Mouse (Mus musculus) erythroblast, embryonic 14.5 days (primary cell): ENCODE results near the gene Lyst. TPM values are rescaled to one million over a fixed set of nuclear protein-coding genes. Genes with fewer than 3 reads are reported as not detected.
"Not testable (repeated sequence)": the region's sequence is repeated elsewhere in the genome, so short reads cannot be mapped to it uniquely, and the experiment has no call there.

Experiments
- H3K27me3 ChIP-seq: 2 replicates; pipeline ENCODE4 v1.6.1; 2012; ENCODE audit warnings: inconsistent platforms; ENCODE audit not compliant: control insufficient read depth
- H3K36me3 ChIP-seq: 2 replicates; pipeline ENCODE4 v1.6.1; 2012; ENCODE audit warnings: mild to moderate bottlenecking, inconsistent platforms; ENCODE audit not compliant: control insufficient read depth
- H3K4me1 ChIP-seq: 2 replicates; pipeline ENCODE4 v1.6.1; 2012; ENCODE audit warnings: inconsistent platforms; ENCODE audit not compliant: control insufficient read depth
- H3K4me3 ChIP-seq: replicated peaks from 2 replicates; pipeline ENCODE3; 2012; ENCODE audit warnings: moderate library complexity, mild to moderate bottlenecking, inconsistent platforms
- H3K9me3 ChIP-seq: 2 replicates; pipeline ENCODE4 v1.6.1; 2012; ENCODE audit warnings: low read length, inconsistent platforms, mixed read lengths; ENCODE audit not compliant: control insufficient read depth
- GATA1 ChIP-seq: IDR thresholded peaks from 2 replicates; pipeline ENCODE4 v1.6.1; 2012; ENCODE audit warnings: low read length, inconsistent platforms, mixed read lengths
- TAL1 ChIP-seq: IDR thresholded peaks from 3 replicates; pipeline ENCODE4 v1.6.1; 2012; ENCODE audit warnings: low read length, inconsistent platforms, mixed read lengths
- polyA plus RNA-seq: library from polyadenylated mRNA; stranded (reverse); fragments of >175 nt; gene quantifications from 2 replicates; pipeline ENCODE4 v1.2.3, GENCODE M21; 2012

The Lyst gene
- polyA plus RNA-seq, 1 experiment, result 0.01 TPM

DNA sequence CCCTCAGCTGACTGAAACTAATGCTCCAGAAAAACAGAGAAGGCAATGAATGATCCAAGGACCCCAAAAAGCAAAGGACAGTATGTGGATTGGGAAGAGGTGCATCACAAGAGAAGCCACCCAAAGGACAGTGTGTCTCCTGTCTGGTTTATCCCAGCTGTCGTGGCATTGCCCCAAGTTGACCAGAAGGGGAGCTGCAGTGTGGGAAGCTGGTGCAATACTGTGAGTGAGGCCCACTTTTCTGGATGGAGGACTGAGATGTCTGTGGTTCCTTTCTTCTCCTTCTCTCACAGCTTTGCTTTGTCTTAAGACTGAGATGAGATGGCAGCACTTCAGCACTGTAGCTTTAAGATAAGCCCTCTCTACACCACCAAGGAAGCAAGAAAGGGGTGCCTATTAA, 205.9 kb downstream of the Lyst start:
- Histone ChIP-seq H3K9me3 (no peaks in the 10 kb centered on the region), H3K36me3 (no peaks in the 10 kb centered on the region), H3K4me1 (no peaks in the 10 kb centered on the region), H3K27me3 (no peaks in the 10 kb centered on the region), H3K4me3 (no peak overlapping the region)
- no peak for TF ChIP-seq GATA1
- TF ChIP-seq TAL1, result no peak

DNA sequence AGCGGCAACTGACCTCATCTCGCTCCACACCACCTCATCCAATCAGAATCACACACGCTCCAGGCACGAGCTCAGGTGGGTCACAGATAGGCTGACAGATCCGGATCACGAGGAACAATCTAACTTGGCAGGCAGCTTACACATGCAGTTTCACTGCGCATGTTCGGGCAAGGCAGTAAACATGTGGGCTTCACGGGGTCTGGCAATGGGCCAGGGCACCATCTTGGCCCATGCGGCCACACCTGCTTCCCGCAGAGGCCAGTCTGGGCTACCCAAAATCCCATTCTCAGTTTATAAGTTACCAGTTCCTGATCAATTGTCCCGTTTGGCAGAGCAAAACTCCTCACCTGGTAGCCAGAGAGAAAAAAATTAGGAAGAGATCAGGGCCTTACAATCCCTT, 207.6 kb downstream of the Lyst start:
- not testable (repeated sequence) for H3K4me3 ChIP-seq, H3K9me3 ChIP-seq, H3K27me3 ChIP-seq, H3K36me3 ChIP-seq, H3K4me1 ChIP-seq

DNA sequence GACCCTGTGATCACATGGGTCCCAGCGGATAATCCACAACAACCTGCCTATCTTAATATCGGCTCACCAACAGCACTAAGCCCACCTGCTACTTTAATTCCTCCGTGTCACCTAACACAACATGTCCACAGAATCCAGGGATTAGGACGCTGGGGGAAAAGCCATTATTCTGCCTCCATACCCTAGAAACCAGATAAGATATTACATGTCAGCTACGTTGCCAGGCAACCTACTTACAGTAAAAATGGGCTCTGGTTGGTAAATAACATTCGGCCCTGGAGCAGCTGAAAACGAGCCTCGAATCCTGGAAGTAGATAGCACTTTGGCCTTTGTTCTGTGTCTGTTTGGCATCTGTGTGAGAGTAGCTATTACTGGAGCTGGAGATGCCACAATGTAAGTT, 208.6 kb downstream of the Lyst start:
- Histone ChIP-seq H3K36me3 (no peaks in the 10 kb centered on the region), H3K4me1 (no peaks in the 10 kb centered on the region), H3K27me3 (no peaks in the 10 kb centered on the region), H3K4me3 (no peak overlapping the region), H3K9me3 (no peaks in the 10 kb centered on the region)
- TF ChIP-seq GATA1 (no peak), TAL1 (no peak)

GRCm38 (mm10) chr13:13808337-13809132, 218.3 kb downstream of the Lyst start:
- H3K27me3 ChIP-seq, result no peaks in the 10 kb centered on the region
- TF ChIP-seq GATA1 (no peak), TAL1 (no peak)
- H3K9me3 ChIP-seq, result no peaks in the 10 kb centered on the region
- no peaks in the 10 kb centered on the region for H3K4me1 ChIP-seq
- H3K36me3 ChIP-seq, result no peaks in the 10 kb centered on the region
- H3K4me3 ChIP-seq, result no peak overlapping the region

DNA sequence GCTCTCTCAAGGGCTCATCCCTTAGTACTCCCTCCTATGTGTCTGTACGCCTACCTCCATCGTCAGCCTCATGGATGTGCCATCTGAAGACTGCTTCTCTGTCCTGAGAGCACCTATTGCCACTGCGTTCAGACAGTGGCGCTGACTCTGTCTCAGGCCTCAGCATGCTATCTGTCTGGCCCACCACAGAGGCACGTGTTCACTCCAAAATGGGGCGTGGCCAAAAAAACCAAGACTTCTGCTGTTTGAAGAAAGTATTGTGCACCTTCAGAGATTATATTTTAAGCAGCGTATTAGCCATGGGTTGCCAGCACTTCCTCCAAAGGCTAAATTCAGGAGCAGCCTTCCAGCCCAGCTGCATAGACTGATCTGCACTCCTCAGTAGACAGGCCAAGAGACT, 220.7 kb downstream of the Lyst start:
- no peaks in the 10 kb centered on the region for H3K4me1 ChIP-seq
- no peaks in the 10 kb centered on the region for H3K36me3 ChIP-seq
- H3K27me3 ChIP-seq, result no peaks in the 10 kb centered on the region
- no peak for TF ChIP-seq TAL1
- no peak for TF ChIP-seq GATA1
- H3K9me3 ChIP-seq, result no peaks in the 10 kb centered on the region
- H3K4me3 ChIP-seq, result no peak overlapping the region

GRCm38 (mm10) chr13:13818696-13819095, 228.5 kb downstream of the Lyst start:
- no peaks in the 10 kb centered on the region for H3K9me3 ChIP-seq
- H3K4me1 ChIP-seq, result no peaks in the 10 kb centered on the region
- H3K27me3 ChIP-seq, result no peaks in the 10 kb centered on the region
- no peak overlapping the region for H3K4me3 ChIP-seq
- no peaks in the 10 kb centered on the region for H3K36me3 ChIP-seq
- TF ChIP-seq TAL1, result no peak

- Histone ChIP-seq H3K4me3 (no peak overlapping the region), H3K9me3 (no peaks in the 10 kb centered on the region), H3K4me1 (no peaks in the 10 kb centered on the region), H3K36me3 (no peaks in the 10 kb centered on the region), H3K27me3 (no peaks in the 10 kb centered on the region)
- no peak for TF ChIP-seq GATA1
- TF ChIP-seq TAL1, result no peak
These were observed 230.3 kb downstream of the Lyst start for GRCm38 (mm10) chr13:13820234-13821123.

- H3K36me3 ChIP-seq, result no peaks in the 10 kb centered on the region
These were observed 234.7 kb downstream of the Lyst start for GRCm38 (mm10) chr13:13824946-13825345.

DNA sequence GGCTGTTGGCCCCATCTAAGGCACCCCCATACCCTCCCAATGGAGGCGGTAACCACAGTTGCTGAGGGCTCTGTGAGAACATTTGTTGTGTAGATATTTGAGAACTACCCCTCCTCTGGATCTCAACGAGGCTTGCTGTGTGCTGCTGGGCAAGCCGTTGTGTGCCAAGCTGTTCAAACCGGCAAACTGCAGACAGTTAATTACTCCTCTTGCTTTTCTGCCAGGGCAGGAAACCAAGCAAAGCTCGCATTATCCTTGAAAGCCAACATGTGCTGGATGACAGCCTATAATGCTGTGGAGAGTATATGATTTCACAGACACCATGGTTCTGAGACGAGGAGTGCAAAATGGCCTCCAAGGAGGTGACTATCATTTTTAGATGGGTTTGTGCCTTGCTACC, 236.3 kb downstream of the Lyst start:
- Histone ChIP-seq H3K4me3 (no peak overlapping the region), H3K36me3 (no peaks in the 10 kb centered on the region), H3K9me3 (no peaks in the 10 kb centered on the region), H3K27me3 (no peaks in the 10 kb centered on the region), H3K4me1 (no peaks in the 10 kb centered on the region)
- TF ChIP-seq GATA1 (no peak), TAL1 (no peak)

More at GRCm38 (mm10) chr13:13824946-13825345, 234.7 kb downstream of the Lyst start:
- Histone ChIP-seq H3K4me3 (no peak overlapping the region), H3K27me3 (no peaks in the 10 kb centered on the region), H3K4me1 (no peaks in the 10 kb centered on the region), H3K9me3 (no peaks in the 10 kb centered on the region)
- no peak for TF ChIP-seq GATA1
- TF ChIP-seq TAL1, result no peak
